Mouse (Mus musculus) heart, adult 2 months (tissue): ENCODE data around the gene Nxf1. TPM values are rescaled to one million over a fixed set of nuclear protein-coding genes. Genes with fewer than 3 reads are reported as not detected.
"Not testable (repeated sequence)": the region's sequence is repeated elsewhere in the genome, so short reads cannot be mapped to it uniquely, and the experiment has no call there.

Source experiments
- DNase-seq, 2 experiments: peaks; one replicate each; pipeline ENCODE4 v3.0.0; 2021
- H3K27ac ChIP-seq: fragments of 200-600 bp; 2 replicates; pipeline ENCODE4 v1.8.1; 2022
- H3K27me3 ChIP-seq: fragments of 200-500 bp; 2 replicates; pipeline ENCODE4 v1.6.1; 2012; ENCODE audit warnings: mild to moderate bottlenecking, low read length, inconsistent platforms, mixed read lengths; ENCODE audit not compliant: control insufficient read depth, insufficient read depth
- H3K36me3 ChIP-seq: fragments of 200-500 bp; 2 replicates; pipeline ENCODE4 v1.6.1; 2012; ENCODE audit warnings: low read length, inconsistent platforms; ENCODE audit not compliant: control insufficient read depth, insufficient read depth
- H3K4me1 ChIP-seq: fragments of 200-500 bp; 2 replicates; pipeline ENCODE4 v1.6.1; 2011; ENCODE audit warnings: low read length; ENCODE audit not compliant: control insufficient read depth, insufficient read depth
- H3K4me3 ChIP-seq: fragments of 200-600 bp; 2 replicates; pipeline ENCODE4 v1.8.1; 2022
- H3K79me2 ChIP-seq: fragments of 200-500 bp; replicated peaks from 2 replicates; pipeline ENCODE4 v1.6.1; 2012; ENCODE audit warnings: mild to moderate bottlenecking, inconsistent platforms, low read length, moderate library complexity, mixed read lengths; ENCODE audit not compliant: control insufficient read depth, insufficient read depth
- H3K9ac ChIP-seq: fragments of 200-500 bp; 2 replicates; pipeline ENCODE4 v1.6.1; 2012; ENCODE audit warnings: low read depth, mild to moderate bottlenecking, control low read depth, inconsistent platforms, low read length, mixed read lengths
- CTCF ChIP-seq: fragments of 200-600 bp; IDR thresholded peaks from 2 replicates; pipeline ENCODE4 v1.8.1; 2022; ENCODE audit warnings: antibody characterized with exemption, mild to moderate bottlenecking, moderate library complexity
- EP300 ChIP-seq: fragments of 200-500 bp; IDR thresholded peaks from 2 replicates; pipeline ENCODE4 v1.6.1; 2011; ENCODE audit warnings: low read depth, low read length, control low read depth; ENCODE audit not compliant: insufficient read depth
- POLR2A ChIP-seq: fragments of 200-500 bp; IDR thresholded peaks from 2 replicates; pipeline ENCODE4 v1.6.1; 2011; ENCODE audit warnings: mild to moderate bottlenecking, low read depth, low read length, control low read depth; ENCODE audit not compliant: insufficient read depth
- WGBS: fragments of 180-500 bp; shearing (Covaris S2); methylation state at CpG from one replicate; pipeline ENCODE4 v1.1.7; 2018; 5-methylcytosine and 5-hydroxymethylcytosine counted together
- intact Hi-C: fragments of 180-260 bp; cut with DNase I; formaldehyde crosslinking; loops from one replicate; pipeline ENCODE4 v1.15.1; 2025
- polyA plus RNA-seq: library from polyadenylated mRNA; depleted of rRNA; stranded (reverse); fragments of >200 nt; gene quantifications from 2 replicates; pipeline ENCODE4 v1.2.3, GENCODE M21; 2012
- total RNA-seq, 2 experiments: library from RNA; stranded (reverse); gene quantifications; 2 replicates each; pipeline ENCODE4 v1.2.3; 2021

Gene Nxf1
- total and polyA plus RNA-seq, 3 experiments = 35.5 to 66.5 (median 41.8) TPM

- intact Hi-C loops = no loop called here
- WGBS = 29% methylated on average over 5 of the region's 5 CpGs
- H3K4me3 ChIP-seq = no peak overlapping the region
- no peak overlapping the region for H3K9ac ChIP-seq
- H3K4me1 ChIP-seq = peaks cover 2% of the 10 kb centered on the region
- no peak for DNase-seq
- H3K27me3 ChIP-seq = no peaks in the 10 kb centered on the region
- no peaks in the 10 kb centered on the region for H3K79me2 ChIP-seq
- H3K36me3 ChIP-seq = peaks cover 28% of the 10 kb centered on the region
- H3K27ac ChIP-seq = no peak overlapping the region
- no peak for TF ChIP-seq EP300
- no peak for TF ChIP-seq CTCF
- TF ChIP-seq POLR2A = no peak
Measured at GRCm38 (mm10) chr19:8727495-8728114, 29.3 kb upstream of the Nxf1 start.

GRCm38 (mm10) chr19:8728335-8729099, 28.4 kb upstream of the Nxf1 start:
- 44% methylated on average over 3 of the region's 3 CpGs for WGBS
- H3K4me1 ChIP-seq, H3K9ac ChIP-seq, H3K27ac ChIP-seq, H3K4me3 ChIP-seq, DNase-seq, H3K79me2 ChIP-seq, intact Hi-C loops, H3K27me3 ChIP-seq: not testable (repeated sequence)
- H3K36me3 ChIP-seq = peaks cover 28% of the 10 kb centered on the region

GRCm38 (mm10) chr19:8734334-8734733, 22.5 kb upstream of the Nxf1 start:
- intact Hi-C loops = no loop called here
- H3K27ac ChIP-seq = no peak overlapping the region
- DNase-seq = no peak
- WGBS = 52% methylated on average over 3 of the region's 3 CpGs
- no peak overlapping the region for H3K9ac ChIP-seq
- H3K4me3 ChIP-seq = no peak overlapping the region
- no peaks in the 10 kb centered on the region for H3K4me1 ChIP-seq
- H3K36me3 ChIP-seq = no peaks in the 10 kb centered on the region
- H3K27me3 ChIP-seq = no peaks in the 10 kb centered on the region
- no peaks in the 10 kb centered on the region for H3K79me2 ChIP-seq
- TF ChIP-seq EP300 (no peak), CTCF (no peak), POLR2A (no peak)

GRCm38 (mm10) chr19:8735389-8736159, 21.3 kb upstream of the Nxf1 start, which contains the start of gene Wdr74:
Gene Wdr74 (plus strand): TSS chr19:8735827.
- intact Hi-C loops = no loop called here
- peak; percentile 93 to 97 for DNase-seq
- whole genome bisulfite sequencing = under 1% methylated on average over 32 of the region's 32 CpGs
- TF ChIP-seq EP300 (peak; percentile 58; the same call in 1 of the 2 replicates), CTCF (no peak), POLR2A (peak; percentile 90)
- Histone ChIP-seq H3K4me3 (peak within 1 kb of the TSS; percentile 59), H3K79me2 (no peaks in the 10 kb centered on the region), H3K36me3 (no peaks in the 10 kb centered on the region), H3K27ac (peak within 1 kb of the TSS; percentile 88), H3K4me1 (no peaks in the 10 kb centered on the region; the same call in 1 of the 2 replicates), H3K27me3 (no peaks in the 10 kb centered on the region), H3K9ac (peak within 1 kb of the TSS; percentile 65)

GRCm38 (mm10) chr19:8736160-8736467, 20.8 kb upstream of the Nxf1 start:
- peak overlapping the region; percentile 59 for H3K4me3 ChIP-seq
- H3K79me2 ChIP-seq = no peaks in the 10 kb centered on the region
- H3K27me3 ChIP-seq = no peaks in the 10 kb centered on the region
- peaks cover 2% of the 10 kb centered on the region; the same call in 1 of the 2 replicates for H3K4me1 ChIP-seq
- intact Hi-C loops = no loop called here
- 2% methylated on average over 11 of the region's 11 CpGs for WGBS
- TF ChIP-seq EP300 (no peak), CTCF (no peak), POLR2A (no peak)
- peak overlapping the region; percentile 88 for H3K27ac ChIP-seq
- no peak for DNase-seq
- H3K9ac ChIP-seq = peak overlapping the region; percentile 65
- no peaks in the 10 kb centered on the region for H3K36me3 ChIP-seq

- 89% methylated on average over 7 of the region's 7 CpGs for WGBS
- Histone ChIP-seq H3K9ac (no peak overlapping the region), H3K36me3 (peaks cover 12% of the 10 kb centered on the region), H3K79me2 (peaks cover 3% of the 10 kb centered on the region), H3K27me3 (no peaks in the 10 kb centered on the region), H3K27ac (no peak overlapping the region), H3K4me3 (no peak overlapping the region), H3K4me1 (peaks cover 5% of the 10 kb centered on the region)
- intact Hi-C loops = no loop called here
- no peak for DNase-seq
- no peak for TF ChIP-seq POLR2A
- no peak for TF ChIP-seq CTCF
- TF ChIP-seq EP300 = no peak
Measured at GRCm38 (mm10) chr19:8738911-8739310, 18.0 kb upstream of the Nxf1 start.
